Mouse (Mus musculus): ENCODE results near the gene Cntn1. TPM values are rescaled to one million over a fixed set of nuclear protein-coding genes. Genes with fewer than 3 reads are reported as not detected.

Cntn1 gene
- polyA plus RNA-seq, 1 experiment from 2014 or later = 0.93 TPM

DNA sequence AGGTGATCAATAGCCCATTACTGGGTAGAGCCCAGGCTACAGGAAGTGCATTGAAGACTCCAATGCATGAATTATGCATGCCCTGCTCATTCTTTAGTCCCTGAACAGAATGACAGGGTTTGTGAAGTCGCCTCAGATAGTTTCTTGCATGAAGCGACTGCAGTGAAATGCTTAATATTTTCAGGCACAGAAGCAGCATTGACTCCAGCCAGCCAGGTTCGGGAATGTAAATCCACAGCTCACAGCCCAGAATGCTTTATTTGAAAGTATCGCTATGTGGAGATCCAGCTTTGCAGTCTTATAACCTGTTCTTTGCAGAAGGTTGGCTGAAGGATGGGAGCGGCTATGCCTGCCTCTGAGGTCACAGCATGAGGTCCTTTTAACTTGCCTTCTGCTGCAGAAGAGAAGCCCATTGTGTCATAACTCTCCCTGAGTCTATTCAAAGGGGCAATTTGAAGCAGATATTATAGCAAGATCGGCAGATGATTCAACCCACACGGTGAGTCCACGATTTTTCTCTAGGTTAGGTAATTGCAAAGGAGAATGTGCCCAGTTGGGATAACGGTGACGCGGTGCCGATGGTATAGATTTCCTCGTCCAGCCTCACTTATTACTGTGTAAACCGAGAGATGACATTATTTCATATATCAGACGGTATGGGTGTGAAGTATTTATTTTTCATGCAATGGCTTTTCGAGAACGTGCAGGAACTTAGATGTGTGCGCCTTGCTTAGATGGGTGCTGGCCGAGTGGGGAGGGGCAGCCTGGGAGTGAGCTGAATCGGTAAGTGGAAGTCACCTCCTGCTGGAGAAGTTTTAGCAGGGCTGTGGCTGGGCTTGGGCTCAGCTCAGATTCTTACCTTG, 110.4 kb downstream of the Cntn1 start:
- DNase-seq (ENCODE audit: extremely low spot score, low spot score) = peak; percentile 16
- H3K4me1 ChIP-seq = peaks cover 23% of the 10 kb centered on the region
- H3K27me3 ChIP-seq (ENCODE audit: poor library complexity, severe bottlenecking) = no peaks in the 10 kb centered on the region
- H3K36me3 ChIP-seq (replicated peaks) = no peaks in the 10 kb centered on the region
- no peaks in the 10 kb centered on the region for H3K9me3 ChIP-seq
- 44% methylated on average over 20 of the region's 20 CpGs for WGBS
- H3K27ac ChIP-seq = no peak overlapping the region
- peak overlapping the region; percentile 37 for H3K4me3 ChIP-seq

DNA sequence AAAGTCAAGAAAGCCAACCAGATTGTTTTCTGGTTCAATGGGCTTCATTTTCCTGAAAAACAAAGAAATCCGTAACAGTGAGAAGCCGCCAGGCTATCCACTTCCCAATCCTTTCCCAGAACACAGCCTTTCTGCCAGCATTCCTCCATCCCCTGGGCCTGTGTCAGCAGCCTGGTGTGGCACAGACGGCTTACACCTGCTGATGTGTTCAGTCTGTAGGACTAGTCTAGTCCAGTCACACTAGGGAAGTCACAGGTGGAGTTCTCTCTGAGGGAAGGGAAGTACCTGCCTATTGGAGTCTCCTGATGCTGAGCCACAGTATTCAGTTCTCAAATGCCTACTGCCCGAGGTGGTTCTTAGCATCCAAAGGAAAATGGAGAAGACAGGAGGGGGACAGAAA, 111.9 kb downstream of the Cntn1 start:
- DNase-seq (ENCODE audit: extremely low spot score, low spot score) = no peak
- no peaks in the 10 kb centered on the region for H3K9me3 ChIP-seq
- WGBS = 67% methylated on average over 4 of the region's 4 CpGs
- H3K36me3 ChIP-seq (replicated peaks) = no peaks in the 10 kb centered on the region
- no peak overlapping the region for H3K4me3 ChIP-seq
- H3K27ac ChIP-seq = no peak overlapping the region
- H3K4me1 ChIP-seq = peaks cover 23% of the 10 kb centered on the region
- H3K27me3 ChIP-seq (ENCODE audit: poor library complexity, severe bottlenecking) = no peaks in the 10 kb centered on the region

DNA sequence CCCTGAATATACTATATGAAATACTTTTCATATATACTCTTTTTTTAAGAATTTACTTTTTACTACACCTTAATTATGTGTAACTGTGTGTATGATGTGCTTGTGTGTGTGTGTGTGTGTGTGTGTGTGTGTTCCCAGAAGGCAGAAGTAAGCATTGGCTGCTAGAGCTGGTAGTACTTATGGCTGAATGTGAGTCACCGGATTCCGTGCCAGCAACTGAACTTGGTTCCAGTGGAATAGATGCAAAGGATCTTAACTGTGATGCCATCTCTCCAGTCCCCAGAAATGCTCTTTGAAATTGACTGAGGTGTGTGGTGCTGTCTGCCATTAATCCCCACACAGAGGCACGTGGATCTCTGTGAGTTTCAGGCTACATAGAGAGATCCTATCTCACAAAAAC, 113.2 kb downstream of the Cntn1 start:
- no peak for DNase-seq (ENCODE audit: extremely low spot score, low spot score)
- H3K4me3 ChIP-seq = no peak overlapping the region

DNA sequence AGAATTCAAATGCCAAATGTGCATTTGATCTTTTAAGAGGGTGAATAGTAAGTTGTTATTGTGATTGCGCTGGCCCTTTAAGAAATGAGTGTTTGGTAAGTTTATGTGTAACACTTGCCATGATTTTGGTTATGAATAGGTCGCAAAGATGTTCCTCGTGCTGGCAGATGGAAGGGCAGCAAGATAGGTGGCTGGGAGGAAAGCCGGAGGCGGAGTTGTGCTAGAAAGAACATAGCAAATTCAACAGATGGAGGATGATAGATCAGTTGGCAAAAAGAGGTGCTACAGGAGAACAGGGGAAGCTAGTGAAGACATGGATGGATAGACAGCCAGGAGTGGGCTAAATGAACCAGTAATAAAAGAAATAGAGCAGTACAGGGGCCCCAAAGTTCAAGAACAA, 115.3 kb downstream of the Cntn1 start:
- Histone ChIP-seq H3K4me1 (peaks cover 9% of the 10 kb centered on the region), H3K36me3 (replicated peaks) (no peaks in the 10 kb centered on the region), H3K27me3 (ENCODE audit: poor library complexity, severe bottlenecking) (no peaks in the 10 kb centered on the region), H3K9me3 (no peaks in the 10 kb centered on the region), H3K4me3 (no peak overlapping the region), H3K27ac (no peak overlapping the region)
- WGBS = 89% methylated on average over 5 of the region's 5 CpGs
- no peak for DNase-seq (ENCODE audit: extremely low spot score, low spot score)

More for the DNA sequence above, 113.2 kb downstream of the Cntn1 start:
- WGBS = 86% methylated on average over 3 of the region's 3 CpGs
- H3K27ac ChIP-seq = no peak overlapping the region
- H3K4me1 ChIP-seq = peaks cover 23% of the 10 kb centered on the region
- H3K36me3 ChIP-seq (replicated peaks) = no peaks in the 10 kb centered on the region
- no peaks in the 10 kb centered on the region for H3K9me3 ChIP-seq
- H3K27me3 ChIP-seq (ENCODE audit: poor library complexity, severe bottlenecking) = no peaks in the 10 kb centered on the region

DNA sequence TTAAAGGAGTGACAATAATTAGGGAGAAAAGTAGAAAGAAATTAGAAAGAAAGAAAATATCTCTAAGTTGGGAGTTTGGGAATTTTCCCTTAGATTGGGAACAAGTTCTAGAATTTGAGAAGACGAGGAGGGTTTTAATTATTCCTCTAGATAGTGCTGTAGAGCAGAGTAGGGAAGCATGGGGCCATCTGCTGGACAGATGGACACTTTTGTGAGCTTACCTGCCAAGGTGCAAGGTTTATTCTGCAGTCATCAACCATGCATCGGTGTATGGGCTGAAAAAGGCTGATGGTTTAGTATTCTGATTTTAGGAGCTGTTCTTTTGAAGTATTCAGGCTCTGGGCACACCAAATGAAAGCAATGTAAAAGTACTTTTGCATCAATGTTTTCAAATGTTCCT, 124.8 kb downstream of the Cntn1 start:
- H3K9me3 ChIP-seq = no peaks in the 10 kb centered on the region
- 81% methylated on average over 2 of the region's 2 CpGs for WGBS
- no peaks in the 10 kb centered on the region for H3K36me3 ChIP-seq (replicated peaks)

GRCm38 (mm10) chr15:92177413-92177812, 126.4 kb downstream of the Cntn1 start:
- Histone ChIP-seq H3K27me3 (ENCODE audit: poor library complexity, severe bottlenecking) (no peaks in the 10 kb centered on the region), H3K27ac (no peak overlapping the region), H3K9me3 (no peaks in the 10 kb centered on the region), H3K36me3 (replicated peaks) (no peaks in the 10 kb centered on the region), H3K4me3 (no peak overlapping the region), H3K4me1 (0 out of 2 replicates have a peak, but pooled peaks cover 4% of the 10 kb centered on the region)
- no peak for DNase-seq (ENCODE audit: extremely low spot score, low spot score)
- 70% methylated on average over 9 of the region's 9 CpGs for WGBS

More for the DNA sequence above, 124.8 kb downstream of the Cntn1 start:
- no peak overlapping the region for H3K27ac ChIP-seq
- no peak overlapping the region for H3K4me3 ChIP-seq
- 0 out of 2 replicates have a peak, but pooled peaks cover 4% of the 10 kb centered on the region for H3K4me1 ChIP-seq
- DNase-seq (ENCODE audit: extremely low spot score, low spot score) = no peak
- no peaks in the 10 kb centered on the region for H3K27me3 ChIP-seq (ENCODE audit: poor library complexity, severe bottlenecking)

- no peaks in the 10 kb centered on the region for H3K36me3 ChIP-seq (replicated peaks)
- no peak for DNase-seq (ENCODE audit: extremely low spot score, low spot score)
- H3K4me1 ChIP-seq = no peaks in the 10 kb centered on the region
- WGBS = 96% methylated on average over 2 of the region's 2 CpGs
- H3K27ac ChIP-seq = no peak overlapping the region
- no peaks in the 10 kb centered on the region for H3K9me3 ChIP-seq
- no peak overlapping the region for H3K4me3 ChIP-seq
- no peaks in the 10 kb centered on the region for H3K27me3 ChIP-seq (ENCODE audit: poor library complexity, severe bottlenecking)
Observed at GRCm38 (mm10) chr15:92185484-92185883, 134.5 kb downstream of the Cntn1 start.

DNA sequence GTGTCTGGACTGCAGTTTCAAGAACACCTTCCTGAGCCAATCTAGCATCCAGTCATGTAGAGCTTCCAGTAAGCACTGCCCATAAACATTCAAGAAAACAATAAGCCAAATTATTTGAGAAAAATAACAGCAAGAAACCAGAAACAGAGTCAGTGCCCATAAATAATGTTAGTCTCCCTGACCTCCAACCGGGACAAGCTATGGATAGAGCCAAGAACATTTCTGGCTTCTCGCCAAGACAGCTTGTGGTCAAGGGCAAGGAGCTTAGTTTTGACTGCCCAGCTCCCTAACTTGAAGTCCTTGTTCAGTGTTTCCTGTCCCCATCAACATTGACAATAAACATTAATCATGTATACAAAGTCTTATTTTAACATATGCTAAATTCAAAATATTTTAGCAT, 139.0 kb downstream of the Cntn1 start:
- no peak for DNase-seq (ENCODE audit: extremely low spot score, low spot score)
- no peaks in the 10 kb centered on the region for H3K36me3 ChIP-seq (replicated peaks)
- no peak overlapping the region for H3K4me3 ChIP-seq
- H3K9me3 ChIP-seq = peaks cover 6% of the 10 kb centered on the region; the same call in 1 of the 2 replicates
- 87% methylated on average over 2 of the region's 2 CpGs for WGBS
- H3K27ac ChIP-seq = no peak overlapping the region
- H3K27me3 ChIP-seq (ENCODE audit: poor library complexity, severe bottlenecking) = no peaks in the 10 kb centered on the region
- H3K4me1 ChIP-seq = no peaks in the 10 kb centered on the region

GRCm38 (mm10) chr15:92200326-92200985, 149.5 kb downstream of the Cntn1 start:
- Histone ChIP-seq H3K27ac (no peak overlapping the region), H3K9me3 (no peaks in the 10 kb centered on the region), H3K4me3 (no peak overlapping the region), H3K27me3 (ENCODE audit: poor library complexity, severe bottlenecking) (no peaks in the 10 kb centered on the region), H3K4me1 (no peaks in the 10 kb centered on the region), H3K36me3 (replicated peaks) (no peaks in the 10 kb centered on the region)
- DNase-seq (ENCODE audit: extremely low spot score, low spot score) = no peak
- 80% methylated on average over 6 of the region's 6 CpGs for WGBS

GRCm38 (mm10) chr15:92206695-92207094, 155.7 kb downstream of the Cntn1 start:
- WGBS = 85% methylated on average over 4 of the region's 4 CpGs
- no peaks in the 10 kb centered on the region for H3K4me1 ChIP-seq
- H3K27me3 ChIP-seq (ENCODE audit: poor library complexity, severe bottlenecking) = no peaks in the 10 kb centered on the region
- H3K9me3 ChIP-seq = no peaks in the 10 kb centered on the region
- H3K36me3 ChIP-seq (replicated peaks) = no peaks in the 10 kb centered on the region
- no peak overlapping the region for H3K27ac ChIP-seq
- DNase-seq (ENCODE audit: extremely low spot score, low spot score) = no peak
- H3K4me3 ChIP-seq = no peak overlapping the region

- H3K4me1 ChIP-seq = no peaks in the 10 kb centered on the region
- no peaks in the 10 kb centered on the region for H3K36me3 ChIP-seq (replicated peaks)
- no peak overlapping the region for H3K4me3 ChIP-seq
- WGBS = 100% methylated on average over 1 of the region's 1 CpGs
- H3K9me3 ChIP-seq = no peaks in the 10 kb centered on the region
- no peak overlapping the region for H3K27ac ChIP-seq
- H3K27me3 ChIP-seq (ENCODE audit: poor library complexity, severe bottlenecking) = no peaks in the 10 kb centered on the region
- DNase-seq (ENCODE audit: extremely low spot score, low spot score) = no peak
Observed at GRCm38 (mm10) chr15:92209778-92210177, 158.8 kb downstream of the Cntn1 start.

DNA sequence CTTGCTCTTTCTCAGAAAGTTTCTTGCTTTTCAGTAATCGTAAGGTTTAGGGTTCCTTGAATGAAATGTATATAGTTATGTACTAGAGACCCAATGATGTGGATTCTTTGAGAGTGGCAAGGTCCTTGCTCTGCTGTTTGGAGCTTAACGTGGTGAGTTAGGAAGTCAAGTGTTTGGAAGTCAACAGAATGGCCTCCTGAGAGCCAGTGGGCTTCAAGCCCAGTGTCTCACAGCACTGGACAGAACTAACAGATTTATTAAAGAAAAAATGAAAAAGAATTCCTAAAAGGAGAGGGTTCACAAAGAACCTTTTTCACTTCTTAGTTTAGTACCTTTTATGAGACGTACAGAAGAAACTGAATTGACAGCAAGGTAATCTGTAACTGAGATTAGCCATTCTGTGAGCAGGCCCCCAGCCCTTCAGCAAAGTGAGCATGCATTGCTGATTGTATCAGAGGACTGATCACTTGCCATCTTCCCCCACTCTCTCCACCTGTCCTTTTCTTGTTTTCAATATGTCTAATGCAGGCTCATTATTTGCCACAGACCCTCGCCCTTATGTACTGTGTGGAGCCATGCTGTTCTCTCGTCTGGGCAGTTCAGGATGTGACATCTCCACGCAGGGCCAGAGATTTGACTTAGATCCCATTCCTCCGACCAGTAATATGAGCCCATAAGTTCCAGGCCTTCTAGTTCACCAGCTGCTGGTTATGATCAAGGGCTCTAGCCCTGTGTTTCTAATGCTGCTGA, 159.7 kb downstream of the Cntn1 start:
- no peak for DNase-seq (ENCODE audit: extremely low spot score, low spot score)
- Histone ChIP-seq H3K4me3 (no peak overlapping the region), H3K36me3 (replicated peaks) (no peaks in the 10 kb centered on the region), H3K4me1 (no peaks in the 10 kb centered on the region), H3K9me3 (no peaks in the 10 kb centered on the region), H3K27me3 (ENCODE audit: poor library complexity, severe bottlenecking) (no peaks in the 10 kb centered on the region), H3K27ac (no peak overlapping the region)
- WGBS = 82% methylated on average over 7 of the region's 7 CpGs

Data from forebrain, embryonic 10.5 days (tissue).